Mouse (Mus musculus) liver, adult 2 months (tissue): ENCODE measurements around the gene Sclt1.

ENCODE experiments used
- CTCF ChIP-seq: fragments of 200-500 bp; IDR thresholded peaks from 2 replicates; pipeline ENCODE4 v1.5.1; 2011; ENCODE audit warnings: low read depth, low read length, control low read depth
- POLR2A ChIP-seq: fragments of 200-500 bp; IDR thresholded peaks from 2 replicates; pipeline ENCODE4 v1.6.1; 2011; ENCODE audit warnings: low read length, control low read depth; ENCODE audit not compliant: insufficient read depth; ENCODE audit errors: extremely low read depth

DNA sequence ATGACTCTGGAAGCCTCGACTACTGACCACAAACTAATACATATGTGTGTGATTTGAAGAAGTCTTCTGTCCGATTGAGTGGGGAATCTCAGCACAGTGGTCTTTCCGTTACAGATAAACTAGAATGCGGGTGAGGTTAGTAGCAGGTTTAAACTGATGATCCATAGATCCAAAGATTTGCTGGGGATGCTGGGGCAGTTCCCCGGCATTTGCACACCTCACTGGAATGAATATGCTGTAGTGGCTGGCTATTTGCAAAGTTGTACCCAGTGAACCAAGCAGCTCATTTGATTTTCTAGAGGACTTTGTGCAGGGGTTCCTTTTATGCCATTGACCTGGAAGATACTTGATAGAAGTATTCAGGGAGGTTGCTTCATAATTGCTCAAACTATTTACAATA is 133.2 kb downstream of the Sclt1 start:
- no peak for TF ChIP-seq POLR2A
- TF ChIP-seq CTCF: no peak
